Mouse (Mus musculus) midbrain, postnatal 0 days (tissue): ENCODE results near the gene B3gnt2. TPM values are rescaled to one million over a fixed set of nuclear protein-coding genes. Genes with fewer than 3 reads are reported as not detected.

ENCODE experiments used
- ATAC-seq: fragments of 200-750 bp; cut with Nextera tagmentation; 2 replicates; pipeline ENCODE4 v1.8.0; 2017; ENCODE audit warnings: moderate number of reproducible peaks, mild to moderate bottlenecking, moderate TSS enrichment, moderate library complexity; ENCODE audit not compliant: low FRiP score
- DNase-seq: peaks from one replicate; pipeline ENCODE4 v3.0.0-alpha.2; 2015; ENCODE audit warnings: low spot score
- H3K27ac ChIP-seq: fragments of 300-500 bp; sonication (generic); 2 replicates; pipeline ENCODE4 v1.5.1; 2014; ENCODE audit warnings: low read depth, mild to moderate bottlenecking, low read length, mixed read lengths
- H3K27me3 ChIP-seq: fragments of 300-500 bp; sonication (generic); 2 replicates; pipeline ENCODE4 v1.6.1; 2014; ENCODE audit warnings: low read length, control low read depth, mixed read lengths; ENCODE audit not compliant: insufficient read depth
- H3K36me3 ChIP-seq: fragments of 300-500 bp; sonication (generic); 2 replicates; pipeline ENCODE4 v1.6.1; 2014; ENCODE audit warnings: low read length, control low read depth, mixed read lengths; ENCODE audit not compliant: insufficient read depth
- H3K4me1 ChIP-seq: fragments of 300-500 bp; sonication (generic); 2 replicates; pipeline ENCODE4 v1.6.1; 2014; ENCODE audit warnings: mild to moderate bottlenecking, control low read depth, antibody characterized with exemption, low read length, mixed read lengths; ENCODE audit not compliant: insufficient read depth
- H3K4me2 ChIP-seq: fragments of 300-500 bp; sonication (generic); 2 replicates; pipeline ENCODE4 v1.6.1; 2014; ENCODE audit warnings: low read depth, mild to moderate bottlenecking, low read length, mixed read lengths; ENCODE audit not compliant: poor library complexity, severe bottlenecking
- H3K4me3 ChIP-seq: fragments of 300-500 bp; sonication (generic); 2 replicates; pipeline ENCODE4 v1.5.1; 2014; ENCODE audit warnings: low read depth, mild to moderate bottlenecking, low read length, moderate library complexity
- H3K9ac ChIP-seq: fragments of 300-500 bp; sonication (generic); replicated peaks from 2 replicates; pipeline ENCODE4 v1.6.1; 2014; ENCODE audit warnings: mild to moderate bottlenecking, low read length, moderate library complexity, mixed read lengths; ENCODE audit not compliant: poor library complexity, severe bottlenecking
- H3K9me3 ChIP-seq: fragments of 300-500 bp; sonication (generic); 2 replicates; pipeline ENCODE4 v1.6.1; 2016; ENCODE audit warnings: low read length, control low read depth
- CTCF ChIP-seq: IDR thresholded peaks from 2 replicates; pipeline ENCODE4 v1.5.1; 2016; ENCODE audit warnings: antibody characterized with exemption, mild to moderate bottlenecking
- WGBS: fragments of 180-500 bp; shearing (Covaris S2); extraction: QIAGEN DNeasy Blood & Tissue Kit; methylation state at CpG from one replicate; pipeline ENCODE4 v1.1.7; 2014; 5-methylcytosine and 5-hydroxymethylcytosine counted together
- polyA plus RNA-seq: library from polyadenylated mRNA; unstranded; fragments of >200 nt; fragmentation: Nextera tagmentation; extraction: Ambion mirVana; gene quantifications from 2 replicates; pipeline ENCODE4 v1.2.1, GENCODE M21; 2015
- total RNA-seq: library from RNA; depleted of rRNA; stranded (reverse); fragments of >200 nt; gene quantifications from 2 replicates; pipeline ENCODE4 v1.2.3, GENCODE M21; 2014

B3gnt2 gene
- total and polyA plus RNA-seq, 2 experiments from 2014 or later, result 2.0 to 6.2 TPM

DNA sequence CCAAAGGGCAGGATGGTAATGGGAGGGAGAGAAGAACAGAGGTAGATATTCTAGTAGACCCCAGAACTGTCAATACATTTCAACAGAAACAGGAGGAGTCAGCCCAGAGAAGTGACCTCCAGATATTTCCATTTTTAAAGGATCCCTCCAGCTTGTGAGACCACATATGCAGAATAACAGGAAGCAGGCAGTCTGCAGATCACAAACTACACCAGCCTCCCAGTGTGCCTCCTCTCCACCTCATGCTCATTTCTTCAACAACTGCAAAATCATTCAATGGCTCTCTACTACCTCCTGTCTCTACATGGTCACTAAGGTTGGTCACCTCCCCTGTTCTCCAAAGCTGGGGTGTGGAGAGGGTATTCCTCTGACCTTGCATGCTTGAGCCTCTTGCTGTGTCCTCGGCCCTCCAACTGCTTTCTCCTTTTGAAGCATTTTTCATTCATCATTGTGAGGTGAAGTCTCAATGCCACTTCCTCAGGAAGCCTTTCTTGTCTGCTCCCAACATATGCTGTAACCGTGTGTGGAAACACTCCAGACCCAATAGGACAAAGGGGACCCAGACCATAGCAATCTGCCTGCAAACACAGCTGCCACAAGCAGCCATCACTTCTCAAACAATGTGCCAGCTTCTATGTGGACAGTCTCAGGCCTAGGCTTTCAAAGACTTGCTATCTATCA is 7.1 kb downstream of the B3gnt2 start:
- Histone ChIP-seq H3K4me1 (peaks cover 7% of the 10 kb centered on the region; the same call in 1 of the 2 replicates), H3K9me3 (no peaks in the 10 kb centered on the region), H3K4me2 (no peak overlapping the region), H3K36me3 (no peaks in the 10 kb centered on the region), H3K4me3 (no peak overlapping the region), H3K9ac (no peak overlapping the region), H3K27me3 (peaks cover 16% of the 10 kb centered on the region), H3K27ac (no peak overlapping the region)
- no peak for ATAC-seq
- no peak for TF ChIP-seq CTCF
- DNase-seq, result no peak
- WGBS, result 58% methylated on average over 2 of the region's 2 CpGs

- TF ChIP-seq CTCF, result no peak
- no peak overlapping the region for H3K4me2 ChIP-seq
- H3K4me3 ChIP-seq, result no peak overlapping the region
- H3K4me1 ChIP-seq, result no peaks in the 10 kb centered on the region
- ATAC-seq (no peak), DNase-seq (no peak)
- no peak overlapping the region for H3K9ac ChIP-seq
- H3K36me3 ChIP-seq, result no peaks in the 10 kb centered on the region
- peaks cover 9% of the 10 kb centered on the region for H3K27me3 ChIP-seq
- H3K27ac ChIP-seq, result no peak overlapping the region
- H3K9me3 ChIP-seq, result no peaks in the 10 kb centered on the region
- 56% methylated on average over 1 of the region's 1 CpGs for WGBS
Observed at GRCm38 (mm10) chr11:22852510-22852909, 8.3 kb downstream of the B3gnt2 start.

DNA sequence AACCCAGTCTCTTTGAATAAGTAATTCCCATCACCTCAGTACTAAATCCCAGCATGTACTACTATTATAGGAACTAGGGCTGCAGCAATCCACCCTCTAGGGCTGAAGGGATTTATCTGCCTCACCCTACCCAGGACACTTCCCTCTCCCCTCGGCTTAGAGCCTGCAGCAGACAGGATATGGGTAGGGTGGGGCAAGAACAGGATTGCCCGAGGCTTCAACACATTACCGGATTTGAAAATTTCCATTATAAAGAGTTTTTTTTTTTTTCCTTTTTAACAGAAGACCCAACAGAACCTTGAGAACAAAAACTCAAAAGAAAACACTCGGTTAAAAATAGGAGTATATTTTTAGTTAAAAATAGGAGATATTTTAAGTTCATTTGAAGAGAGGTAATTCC is 9.3 kb downstream of the B3gnt2 start:
- no peak for ATAC-seq
- WGBS, result 33% methylated on average over 4 of the region's 4 CpGs

GRCm38 (mm10) chr11:22850077-22850476 is 10.7 kb downstream of the B3gnt2 start:
- ATAC-seq, result no peak
- no peak for TF ChIP-seq CTCF

More for the DNA sequence above, 9.3 kb downstream of the B3gnt2 start:
- no peak overlapping the region for H3K9ac ChIP-seq
- H3K9me3 ChIP-seq, result no peaks in the 10 kb centered on the region
- no peak overlapping the region for H3K4me2 ChIP-seq
- no peak overlapping the region for H3K4me3 ChIP-seq
- no peak for DNase-seq
- H3K36me3 ChIP-seq, result no peaks in the 10 kb centered on the region
- no peak overlapping the region for H3K27ac ChIP-seq
- peaks cover under 1% of the 10 kb centered on the region; the same call in 1 of the 2 replicates for H3K27me3 ChIP-seq
- TF ChIP-seq CTCF, result no peak
- H3K4me1 ChIP-seq, result no peaks in the 10 kb centered on the region

GRCm38 (mm10) chr11:22848649-22849195 is 12.0 kb downstream of the B3gnt2 start:
- WGBS, result 84% methylated on average over 5 of the region's 5 CpGs
- Histone ChIP-seq H3K9ac (no peak overlapping the region), H3K4me1 (no peaks in the 10 kb centered on the region), H3K9me3 (no peaks in the 10 kb centered on the region), H3K36me3 (no peaks in the 10 kb centered on the region), H3K27ac (no peak overlapping the region), H3K4me3 (no peak overlapping the region), H3K4me2 (no peak overlapping the region), H3K27me3 (no peaks in the 10 kb centered on the region)
- ATAC-seq (no peak), DNase-seq (no peak)
- TF ChIP-seq CTCF, result no peak

More at GRCm38 (mm10) chr11:22850077-22850476, 10.7 kb downstream of the B3gnt2 start:
- no peak overlapping the region for H3K4me3 ChIP-seq
- H3K9ac ChIP-seq, result no peak overlapping the region
- H3K4me2 ChIP-seq, result no peak overlapping the region
- no peaks in the 10 kb centered on the region for H3K27me3 ChIP-seq
- no peaks in the 10 kb centered on the region for H3K4me1 ChIP-seq
- no peak overlapping the region for H3K27ac ChIP-seq
- H3K9me3 ChIP-seq, result no peaks in the 10 kb centered on the region
- WGBS, result 92% methylated on average over 4 of the region's 4 CpGs
- no peak for DNase-seq
- H3K36me3 ChIP-seq, result no peaks in the 10 kb centered on the region

DNA sequence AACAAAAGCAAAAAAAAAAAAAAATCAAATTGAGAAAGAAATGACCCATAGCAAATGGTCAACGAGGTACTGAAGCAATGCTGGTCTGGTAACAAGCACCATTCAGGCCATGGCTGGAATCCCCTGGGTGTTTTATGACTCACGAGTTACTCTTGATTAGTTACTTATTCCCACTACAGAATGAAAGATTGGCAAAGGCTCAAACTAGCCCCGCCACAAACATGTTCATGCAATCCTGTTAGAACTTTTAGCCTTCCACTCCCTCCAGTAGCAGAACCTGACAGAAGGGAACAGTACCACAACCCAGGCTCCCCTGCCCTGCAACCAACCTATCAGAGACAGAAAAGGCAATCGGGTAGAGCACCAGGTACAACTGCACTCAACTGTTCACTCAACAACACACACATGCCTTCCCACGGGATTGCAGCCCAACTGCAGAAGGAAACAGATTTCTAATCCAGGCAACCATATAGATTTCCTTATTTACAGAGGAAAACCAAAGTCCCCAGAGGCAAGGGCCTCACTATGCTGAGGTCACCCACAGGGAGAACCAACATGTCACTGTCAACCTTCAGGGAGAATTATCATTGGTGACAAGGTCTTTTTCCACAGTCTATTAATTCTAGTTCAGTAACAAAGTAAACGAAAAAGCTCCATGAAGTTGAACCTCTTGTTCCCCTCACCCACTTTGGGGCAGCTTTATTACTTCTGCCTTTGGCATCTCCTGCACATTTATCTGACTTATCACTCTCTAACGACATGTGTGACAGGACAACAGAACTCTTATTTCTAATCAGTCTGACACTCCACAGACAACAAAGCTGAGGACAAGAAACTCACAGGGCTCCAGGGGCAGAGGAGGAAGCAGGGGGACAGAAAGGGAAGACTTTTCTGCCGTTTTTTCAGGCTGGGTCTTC is 12.8 kb downstream of the B3gnt2 start:
- Histone ChIP-seq H3K4me2 (no peak overlapping the region), H3K4me1 (no peaks in the 10 kb centered on the region), H3K4me3 (no peak overlapping the region), H3K27me3 (no peaks in the 10 kb centered on the region), H3K36me3 (no peaks in the 10 kb centered on the region), H3K9ac (no peak overlapping the region), H3K27ac (no peak overlapping the region), H3K9me3 (no peaks in the 10 kb centered on the region)
- TF ChIP-seq CTCF, result no peak
- WGBS, result 75% methylated on average over 8 of the region's 8 CpGs
- DNase-seq (no peak), ATAC-seq (no peak)
